Mouse (Mus musculus): Measurements from ENCODE around the gene Prap1.
"Not testable (repeated sequence)": the region's sequence is repeated elsewhere in the genome, so short reads cannot be mapped to it uniquely, and the experiment has no call there.

The Prap1 gene

GRCm38 (mm10) chr7:140134033-140134432, 40.8 kb downstream of the Prap1 start:
- not testable (repeated sequence) for DNase-seq (ENCODE audit: low spot score in 2 of 2)

- DNase-seq (ENCODE audit: low spot score in 2 of 2) = no peak
These were observed 42.0 kb downstream of the Prap1 start for GRCm38 (mm10) chr7:140135106-140135770.

- peak; percentile 94 to 98 for DNase-seq (ENCODE audit: low spot score in 2 of 2)
These were observed 44.2 kb downstream of the Prap1 start, which contains the start of gene Mtg1 for GRCm38 (mm10) chr7:140137135-140138020. TSS of gene Mtg1 (plus strand) at chr7:140137564.

- DNase-seq (ENCODE audit: low spot score in 2 of 2) = no peak
These were observed 44.8 kb downstream of the Prap1 start for GRCm38 (mm10) chr7:140138021-140138310.

GRCm38 (mm10) chr7:140141350-140141749, 48.2 kb downstream of the Prap1 start:
- no peak for DNase-seq (ENCODE audit: low spot score in 2 of 2)

GRCm38 (mm10) chr7:140144550-140144949, 51.4 kb downstream of the Prap1 start:
- DNase-seq (ENCODE audit: low spot score in 2 of 2) = no peak
